Mouse (Mus musculus): ENCODE results near the gene Rfpl4. TPM values are rescaled to one million over a fixed set of nuclear protein-coding genes. Genes with fewer than 3 reads are reported as not detected.

Gene Rfpl4
- polyA plus RNA-seq, 1 experiment from 2014 or later: not detected

- Histone ChIP-seq H3K9ac (ENCODE audit: low read length) (no peak overlapping the region), H3K27me3 (ENCODE audit: control insufficient read depth, insufficient read depth, low read length) (no peaks in the 10 kb centered on the region), H3K9me3 (ENCODE audit: control insufficient read depth, low read length) (no peaks in the 10 kb centered on the region), H3K4me1 (ENCODE audit: control insufficient read depth, insufficient read depth, low read length) (no peaks in the 10 kb centered on the region), H3K4me3 (ENCODE audit: low read depth, low read length) (no peak overlapping the region), H3K4me2 (ENCODE audit: low read depth, severe bottlenecking) (no peak overlapping the region), H3K36me3 (ENCODE audit: control insufficient read depth, insufficient read depth, low read length) (peaks cover 13% of the 10 kb centered on the region), H3K27ac (replicated peaks; ENCODE audit: low read depth, low read length) (no peak overlapping the region)
- ATAC-seq (ENCODE audit: insufficient number of reproducible peaks, low FRiP score, low TSS enrichment, low read depth) (no peak), DNase-seq (ENCODE audit: low spot score) (no peak)
- 89% methylated on average over 10 of the region's 10 CpGs for WGBS
Measured at GRCm38 (mm10) chr7:5101066-5101663, 15.6 kb downstream of the Rfpl4 start.

- Histone ChIP-seq H3K4me1 (ENCODE audit: control insufficient read depth, insufficient read depth, low read length) (no peaks in the 10 kb centered on the region), H3K9me3 (ENCODE audit: control insufficient read depth, low read length) (no peaks in the 10 kb centered on the region; the same call in 1 of the 2 replicates), H3K4me2 (ENCODE audit: low read depth, severe bottlenecking) (no peak overlapping the region), H3K36me3 (ENCODE audit: control insufficient read depth, insufficient read depth, low read length) (peaks cover 26% of the 10 kb centered on the region), H3K27ac (replicated peaks; ENCODE audit: low read depth, low read length) (no peak overlapping the region), H3K27me3 (ENCODE audit: control insufficient read depth, insufficient read depth, low read length) (no peaks in the 10 kb centered on the region), H3K4me3 (ENCODE audit: low read depth, low read length) (no peak overlapping the region), H3K9ac (ENCODE audit: low read length) (no peak overlapping the region)
- WGBS: 86% methylated on average over 3 of the region's 3 CpGs
- ATAC-seq (ENCODE audit: insufficient number of reproducible peaks, low FRiP score, low TSS enrichment, low read depth) (no peak), DNase-seq (ENCODE audit: low spot score) (no peak)
Measured at GRCm38 (mm10) chr7:5099796-5100195, 17.0 kb downstream of the Rfpl4 start.

GRCm38 (mm10) chr7:5098769-5099168 is 18.0 kb downstream of the Rfpl4 start:
- no peak overlapping the region for H3K9ac ChIP-seq (ENCODE audit: low read length)
- DNase-seq (ENCODE audit: low spot score) (no peak), ATAC-seq (ENCODE audit: insufficient number of reproducible peaks, low FRiP score, low TSS enrichment, low read depth) (no peak)
- peaks cover 32% of the 10 kb centered on the region for H3K36me3 ChIP-seq (ENCODE audit: control insufficient read depth, insufficient read depth, low read length)
- no peak overlapping the region for H3K4me3 ChIP-seq (ENCODE audit: low read depth, low read length)
- H3K9me3 ChIP-seq (ENCODE audit: control insufficient read depth, low read length): no peaks in the 10 kb centered on the region; the same call in 1 of the 2 replicates
- no peak overlapping the region for H3K4me2 ChIP-seq (ENCODE audit: low read depth, severe bottlenecking)
- no peaks in the 10 kb centered on the region for H3K4me1 ChIP-seq (ENCODE audit: control insufficient read depth, insufficient read depth, low read length)
- no peaks in the 10 kb centered on the region for H3K27me3 ChIP-seq (ENCODE audit: control insufficient read depth, insufficient read depth, low read length)
- 92% methylated on average over 5 of the region's 5 CpGs for WGBS
- no peak overlapping the region for H3K27ac ChIP-seq (replicated peaks; ENCODE audit: low read depth, low read length)

GRCm38 (mm10) chr7:5092831-5093510 is 23.8 kb downstream of the Rfpl4 start:
- Histone ChIP-seq H3K9ac (ENCODE audit: low read length) (no peak overlapping the region), H3K36me3 (ENCODE audit: control insufficient read depth, insufficient read depth, low read length) (peaks cover 33% of the 10 kb centered on the region)
- WGBS: 86% methylated on average over 20 of the region's 21 CpGs

GRCm38 (mm10) chr7:5092381-5092780 is 24.4 kb downstream of the Rfpl4 start:
- Histone ChIP-seq H3K9me3 (ENCODE audit: control insufficient read depth, low read length) (no peaks in the 10 kb centered on the region; the same call in 1 of the 2 replicates), H3K27me3 (ENCODE audit: control insufficient read depth, insufficient read depth, low read length) (no peaks in the 10 kb centered on the region), H3K36me3 (ENCODE audit: control insufficient read depth, insufficient read depth, low read length) (peaks cover 29% of the 10 kb centered on the region), H3K27ac (replicated peaks; ENCODE audit: low read depth, low read length) (no peak overlapping the region), H3K9ac (ENCODE audit: low read length) (no peak overlapping the region), H3K4me1 (ENCODE audit: control insufficient read depth, insufficient read depth, low read length) (no peaks in the 10 kb centered on the region), H3K4me2 (ENCODE audit: low read depth, severe bottlenecking) (no peak overlapping the region), H3K4me3 (ENCODE audit: low read depth, low read length) (no peak overlapping the region)
- 82% methylated on average over 6 of the region's 6 CpGs for WGBS
- no peak for ATAC-seq (ENCODE audit: insufficient number of reproducible peaks, low FRiP score, low TSS enrichment, low read depth)
- no peak for DNase-seq (ENCODE audit: low spot score)

More at GRCm38 (mm10) chr7:5092831-5093510, 23.8 kb downstream of the Rfpl4 start:
- H3K4me3 ChIP-seq (ENCODE audit: low read depth, low read length): no peak overlapping the region
- no peak overlapping the region for H3K27ac ChIP-seq (replicated peaks; ENCODE audit: low read depth, low read length)
- no peaks in the 10 kb centered on the region for H3K4me1 ChIP-seq (ENCODE audit: control insufficient read depth, insufficient read depth, low read length)
- H3K4me2 ChIP-seq (ENCODE audit: low read depth, severe bottlenecking): no peak overlapping the region
- H3K9me3 ChIP-seq (ENCODE audit: control insufficient read depth, low read length): no peaks in the 10 kb centered on the region; the same call in 1 of the 2 replicates
- no peak for DNase-seq (ENCODE audit: low spot score)
- no peak for ATAC-seq (ENCODE audit: insufficient number of reproducible peaks, low FRiP score, low TSS enrichment, low read depth)
- no peaks in the 10 kb centered on the region for H3K27me3 ChIP-seq (ENCODE audit: control insufficient read depth, insufficient read depth, low read length)

- ATAC-seq (ENCODE audit: insufficient number of reproducible peaks, low FRiP score, low TSS enrichment, low read depth) (no peak), DNase-seq (ENCODE audit: low spot score) (no peak)
- Histone ChIP-seq H3K4me2 (ENCODE audit: low read depth, severe bottlenecking) (no peak overlapping the region), H3K27me3 (ENCODE audit: control insufficient read depth, insufficient read depth, low read length) (no peaks in the 10 kb centered on the region), H3K9ac (ENCODE audit: low read length) (no peak overlapping the region), H3K9me3 (ENCODE audit: control insufficient read depth, low read length) (no peaks in the 10 kb centered on the region; the same call in 1 of the 2 replicates), H3K4me1 (ENCODE audit: control insufficient read depth, insufficient read depth, low read length) (no peaks in the 10 kb centered on the region), H3K36me3 (ENCODE audit: control insufficient read depth, insufficient read depth, low read length) (peaks cover 34% of the 10 kb centered on the region), H3K4me3 (ENCODE audit: low read depth, low read length) (no peak overlapping the region), H3K27ac (replicated peaks; ENCODE audit: low read depth, low read length) (no peak overlapping the region)
- whole genome bisulfite sequencing: 91% methylated on average over 15 of the region's 15 CpGs
Measured at GRCm38 (mm10) chr7:5091008-5091728, 25.6 kb downstream of the Rfpl4 start.

- H3K4me3 ChIP-seq (ENCODE audit: low read depth, low read length): no peak overlapping the region
- H3K9ac ChIP-seq (ENCODE audit: low read length): no peak overlapping the region
- H3K4me2 ChIP-seq (ENCODE audit: low read depth, severe bottlenecking): no peak overlapping the region
- peaks cover 23% of the 10 kb centered on the region for H3K36me3 ChIP-seq (ENCODE audit: control insufficient read depth, insufficient read depth, low read length)
- DNase-seq (ENCODE audit: low spot score) (no peak), ATAC-seq (ENCODE audit: insufficient number of reproducible peaks, low FRiP score, low TSS enrichment, low read depth) (no peak)
- no peak overlapping the region for H3K27ac ChIP-seq (replicated peaks; ENCODE audit: low read depth, low read length)
- no peaks in the 10 kb centered on the region for H3K9me3 ChIP-seq (ENCODE audit: control insufficient read depth, low read length)
- WGBS: 95% methylated on average over 15 of the region's 15 CpGs
- no peaks in the 10 kb centered on the region for H3K4me1 ChIP-seq (ENCODE audit: control insufficient read depth, insufficient read depth, low read length)
- H3K27me3 ChIP-seq (ENCODE audit: control insufficient read depth, insufficient read depth, low read length): no peaks in the 10 kb centered on the region
Measured at GRCm38 (mm10) chr7:5089853-5090252, 26.9 kb downstream of the Rfpl4 start.

GRCm38 (mm10) chr7:5087886-5088285 is 28.9 kb downstream of the Rfpl4 start:
- Histone ChIP-seq H3K9ac (ENCODE audit: low read length) (no peak overlapping the region), H3K4me2 (ENCODE audit: low read depth, severe bottlenecking) (no peak overlapping the region), H3K27ac (replicated peaks; ENCODE audit: low read depth, low read length) (no peak overlapping the region), H3K27me3 (ENCODE audit: control insufficient read depth, insufficient read depth, low read length) (no peaks in the 10 kb centered on the region), H3K36me3 (ENCODE audit: control insufficient read depth, insufficient read depth, low read length) (peaks cover 20% of the 10 kb centered on the region; the same call in 1 of the 2 replicates), H3K9me3 (ENCODE audit: control insufficient read depth, low read length) (no peaks in the 10 kb centered on the region), H3K4me3 (ENCODE audit: low read depth, low read length) (no peak overlapping the region), H3K4me1 (ENCODE audit: control insufficient read depth, insufficient read depth, low read length) (no peaks in the 10 kb centered on the region)
- no peak for ATAC-seq (ENCODE audit: insufficient number of reproducible peaks, low FRiP score, low TSS enrichment, low read depth)
- no peak for DNase-seq (ENCODE audit: low spot score)
- 84% methylated on average over 4 of the region's 4 CpGs for WGBS
